Mouse (Mus musculus) left cerebral cortex, adult 18-20 months (tissue): ENCODE results near the gene Sos1. TPM values are rescaled to one million over a fixed set of nuclear protein-coding genes. Genes with fewer than 3 reads are reported as not detected.
"Not testable (repeated sequence)": the region's sequence is repeated elsewhere in the genome, so short reads cannot be mapped to it uniquely, and the experiment has no call there.

Experiments used
- DNase-seq, 2 experiments: peaks; one replicate each; pipeline ENCODE4 v3.0.0; 2021 to 2022; ENCODE audit warnings: low spot score in 2 of 2, mixed read lengths in 1 of 2
- total RNA-seq, 2 experiments: library from RNA; stranded (reverse); gene quantifications; 2 replicates each; pipeline ENCODE4 v1.2.3; 2021

Sos1 gene
- total RNA-seq, 2 experiments from 2014 or later: 33.7 to 35.4 TPM

GRCm38 (mm10) chr17:80496607-80497170, 16.4 kb upstream of the Sos1 start:
- no peak for DNase-seq

- no peak for DNase-seq
Observed at GRCm38 (mm10) chr17:80496185-80496584, 15.9 kb upstream of the Sos1 start.

- no peak for DNase-seq
Observed at GRCm38 (mm10) chr17:80493891-80494290, 13.6 kb upstream of the Sos1 start.

- no peak for DNase-seq
Observed at GRCm38 (mm10) chr17:80492811-80493210, 12.6 kb upstream of the Sos1 start.

GRCm38 (mm10) chr17:80492274-80492673, 12.0 kb upstream of the Sos1 start:
- DNase-seq: no peak

- no peak for DNase-seq
Observed at GRCm38 (mm10) chr17:80490166-80490565, 9.9 kb upstream of the Sos1 start.

- DNase-seq: no peak
Observed at GRCm38 (mm10) chr17:80488918-80489317, 8.7 kb upstream of the Sos1 start.

- DNase-seq: no peak
Observed at GRCm38 (mm10) chr17:80485160-80485559, 4.9 kb upstream of the Sos1 start.

- DNase-seq: no peak
Observed at GRCm38 (mm10) chr17:80480855-80481224, 587 bp upstream of the Sos1 start.

GRCm38 (mm10) chr17:80479295-80480030, 790 bp downstream of the Sos1 start:
- peak; percentile 56 to 72 for DNase-seq

- no peak for DNase-seq
Observed at GRCm38 (mm10) chr17:80477679-80478078, 2.6 kb downstream of the Sos1 start.

GRCm38 (mm10) chr17:80476496-80476895, 3.8 kb downstream of the Sos1 start:
- no peak for DNase-seq

- no peak for DNase-seq
Observed at GRCm38 (mm10) chr17:80471056-80471802, 9.0 kb downstream of the Sos1 start.

- not testable (repeated sequence) for DNase-seq
Observed at GRCm38 (mm10) chr17:80468417-80468894, 11.8 kb downstream of the Sos1 start.

- no peak for DNase-seq
Observed at GRCm38 (mm10) chr17:80460258-80460657, 20.0 kb downstream of the Sos1 start.

GRCm38 (mm10) chr17:80455648-80456047, 24.6 kb downstream of the Sos1 start:
- no peak for DNase-seq

GRCm38 (mm10) chr17:80450426-80451030, 29.7 kb downstream of the Sos1 start:
- no peak for DNase-seq

- no peak for DNase-seq
Observed at GRCm38 (mm10) chr17:80446470-80446869, 33.8 kb downstream of the Sos1 start.

- DNase-seq: no peak
Observed at GRCm38 (mm10) chr17:80445433-80445832, 34.8 kb downstream of the Sos1 start.

GRCm38 (mm10) chr17:80435680-80436079, 44.6 kb downstream of the Sos1 start:
- DNase-seq: no peak

GRCm38 (mm10) chr17:80434430-80434829, 45.8 kb downstream of the Sos1 start:
- no peak for DNase-seq

GRCm38 (mm10) chr17:80431997-80432396, 48.3 kb downstream of the Sos1 start:
- no peak for DNase-seq
